Mouse (Mus musculus): ENCODE results near the gene Tmem145.

Gene Tmem145

GRCm38 (mm10) chr7:25272445-25273258 lies 33.3 kb upstream of the Tmem145 start:
- ChIA-PET POLR2A (interaction anchor here in 3 of 4 experiments (0.9 to 5.9 kb wide), 15 partner anchors 9 to 85 kb away, joined by 3 to 43 read pairs (median 4); partner anchors contain the start of genes Gsk3a (in 1 of the 3) and Pafah1b3 (in 1 of the 3)), CTCF (interaction anchor here in 2 of 4 experiments (0.5 to 1.0 kb wide), 2 partner anchors 9 to 132 kb away, joined by 3 to 4 read pairs; no protein-coding TSS in a partner anchor)

GRCm38 (mm10) chr7:25273259-25274241 lies 32.4 kb upstream of the Tmem145 start:
- ChIA-PET CTCF (interaction anchor here in 1 of 4 experiments (1.0 kb wide), 1 partner anchor 10 kb away, joined by 3 read pairs; no protein-coding TSS in a partner anchor), POLR2A (interaction anchor here in 2 of 4 experiments (0.8 to 5.9 kb wide), 9 partner anchors 9 to 52 kb away, joined by 3 to 43 read pairs (median 5); partner anchors contain the start of genes Gsk3a (in 1 of the 2) and Zfp526 (in 1 of the 2))

DNA sequence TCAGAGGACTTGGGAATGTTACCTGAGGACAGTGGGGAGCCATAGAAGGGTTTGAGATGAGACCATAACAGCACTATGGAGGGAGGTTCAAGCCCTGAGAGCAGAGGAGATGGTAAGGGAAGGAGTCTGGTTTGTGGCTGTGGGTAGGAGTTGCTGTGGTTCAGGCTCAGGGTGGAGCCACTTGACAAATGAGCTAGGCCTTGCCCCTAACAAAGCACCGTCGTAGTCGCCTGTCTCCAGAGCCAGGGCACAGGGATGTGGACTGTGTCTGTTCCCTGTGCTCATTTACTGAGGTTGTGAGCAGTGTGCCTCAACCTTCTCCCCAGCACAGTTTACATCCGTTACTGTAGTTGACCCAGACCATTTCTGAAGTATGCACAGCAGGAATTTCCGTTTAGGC lies 31.3 kb upstream of the Tmem145 start:
- CTCF ChIA-PET, result interaction anchor here in 2 of 4 experiments (0.6 to 1.0 kb wide), 2 partner anchors 60 to 205 kb away, joined by 3 to 6 read pairs; no protein-coding TSS in a partner anchor
- POLR2A ChIA-PET, result interaction anchor here in 3 of 4 experiments (0.6 to 6.1 kb wide), 13 partner anchors 9 to 777 kb away, joined by 3 to 63 read pairs (median 6); partner anchors contain the start of gene Gsk3a (in 1 of the 3)

DNA sequence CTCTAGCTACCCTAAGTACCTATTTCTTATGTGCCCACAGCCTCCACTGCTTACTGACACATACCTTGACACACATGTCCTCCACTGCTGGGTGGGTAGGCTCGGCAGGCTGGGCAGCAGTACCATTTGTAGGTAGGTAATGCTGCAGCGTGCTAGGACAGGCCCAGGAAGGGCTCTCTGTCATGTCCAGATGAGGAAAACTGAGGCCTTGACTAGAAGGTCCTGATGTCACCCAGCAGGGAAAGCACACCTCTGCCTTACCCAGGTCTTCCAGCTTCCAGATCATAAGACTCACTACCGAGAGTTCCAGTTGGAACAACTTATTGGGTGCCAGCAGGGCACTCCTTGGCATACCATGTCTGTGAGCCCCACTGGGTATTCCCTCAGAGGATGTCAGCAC lies 30.9 kb upstream of the Tmem145 start:
- CTCF ChIA-PET, result interaction anchor here in 2 of 4 experiments (0.6 to 1.4 kb wide), 4 partner anchors 20 to 204 kb away, joined by 3 to 6 read pairs (median 4); no protein-coding TSS in a partner anchor
- POLR2A ChIA-PET, result interaction anchor here (0.6 to 6.1 kb wide), 16 partner anchors 7 to 777 kb away, joined by 3 to 68 read pairs (median 8); partner anchors contain the start of genes Cic (in 2 of the 4) and Gsk3a (in 1 of the 4)

GRCm38 (mm10) chr7:25275555-25276298 lies 30.2 kb upstream of the Tmem145 start:
- ChIA-PET POLR2A (interaction anchor here (0.6 to 6.1 kb wide), 26 partner anchors 8 to 386 kb away, joined by 3 to 68 read pairs (median 6); partner anchors contain the start of genes Cic (in 3 of the 4), Gsk3a (in 1 of the 4), Megf8 (in 1 of the 4) and Pafah1b3 (in 1 of the 4)), CTCF (interaction anchor here in 2 of 4 experiments (0.7 to 3.0 kb wide), 6 partner anchors 12 to 176 kb away, joined by 3 to 18 read pairs (median 3); no protein-coding TSS in a partner anchor)

GRCm38 (mm10) chr7:25277405-25277804 lies 28.5 kb upstream of the Tmem145 start:
- CTCF ChIA-PET, result interaction anchor here (0.7 to 3.0 kb wide), 30 partner anchors 8 to 172 kb away, joined by 3 to 24 read pairs (median 6); partner anchors contain the start of genes Gsk3a (in 2 of the 4), Zfp526 (in 2 of the 4), Cic (in 1 of the 4) and Dedd2 (in 1 of the 4)
- POLR2A ChIA-PET, result interaction anchor here (0.7 to 6.1 kb wide), 51 partner anchors 9 to 184 kb away, joined by 3 to 68 read pairs (median 4); partner anchors contain the start of genes Cic (in 3 of the 4), Gsk3a (in 3 of the 4), Pafah1b3 (in 3 of the 4) and Dedd2 (in 2 of the 4)

DNA sequence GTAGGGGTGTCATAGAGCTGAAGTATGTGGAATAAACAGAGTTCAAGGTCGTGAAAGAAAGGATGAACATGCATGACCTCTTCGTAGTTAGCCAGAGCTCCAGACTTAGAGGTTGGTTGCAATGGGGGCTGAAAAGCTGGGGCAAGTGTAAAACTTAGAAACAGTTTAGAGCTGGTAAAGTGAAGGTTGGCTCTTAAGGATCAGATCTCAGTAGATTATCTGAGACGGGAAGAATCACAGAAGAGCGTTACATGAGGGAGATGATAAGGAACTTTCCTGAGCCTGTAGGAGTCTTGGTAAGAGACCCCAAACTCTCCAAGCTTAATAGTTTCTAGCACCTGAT lies 27.9 kb upstream of the Tmem145 start:
- ChIA-PET CTCF (interaction anchor here (0.5 to 3.0 kb wide), 57 partner anchors 8 to 878 kb away, joined by 3 to 25 read pairs (median 4); partner anchors contain the start of genes Gsk3a (in 3 of the 4), Cic (in 2 of the 4), Zfp526 (in 2 of the 4) and Dedd2 (in 1 of the 4)), POLR2A (interaction anchor here (0.5 to 6.1 kb wide), 76 partner anchors 9 to 624 kb away, joined by 3 to 68 read pairs (median 4); partner anchors contain the start of genes Cic (in 3 of the 4), Gsk3a (in 3 of the 4), Pafah1b3 (in 3 of the 4) and Dedd2 (in 2 of the 4))

DNA sequence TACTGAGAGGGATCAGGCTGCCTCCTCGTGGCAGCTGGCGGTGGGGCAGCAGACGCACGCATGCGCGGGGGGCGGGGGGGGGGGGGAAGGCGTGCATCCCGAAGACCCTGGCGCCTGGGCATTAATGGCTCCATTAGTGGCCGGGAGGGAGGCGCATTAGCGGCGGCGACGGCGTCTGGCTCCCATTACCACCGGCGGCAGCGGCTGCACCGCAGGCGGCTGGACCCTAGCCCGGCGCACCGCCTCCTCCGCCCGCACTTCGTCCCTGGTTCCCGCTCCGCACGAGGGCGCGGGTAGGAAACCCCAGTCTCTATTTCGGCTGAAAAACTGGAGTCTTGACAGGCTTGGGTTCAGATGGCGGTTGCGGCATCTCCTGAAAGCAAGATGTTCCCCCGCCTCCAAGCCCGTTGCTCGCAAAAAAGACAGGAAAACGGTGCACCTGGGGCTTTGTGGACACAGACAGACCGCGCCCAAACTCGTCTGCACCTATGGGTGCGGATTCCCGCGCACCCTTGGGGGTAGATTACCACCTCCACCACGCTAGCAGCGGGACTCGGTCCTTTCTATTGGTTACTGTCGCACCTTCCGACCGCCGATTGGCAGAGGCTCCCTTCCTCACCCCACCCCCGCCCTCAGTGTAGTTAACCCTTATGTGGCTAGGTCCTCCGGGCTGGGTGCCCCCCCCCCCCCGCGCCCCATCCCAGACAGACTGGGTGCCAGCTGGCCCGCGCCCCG lies 27.4 kb upstream of the Tmem145 start:
- POLR2A ChIA-PET, result interaction anchor here (0.5 to 6.1 kb wide), 87 partner anchors 8 to 747 kb away, joined by 3 to 68 read pairs (median 4); partner anchors contain the start of genes Cic (in 3 of the 4), Gsk3a (in 3 of the 4), Pafah1b3 (in 3 of the 4) and Dedd2 (in 2 of the 4)
- CTCF ChIA-PET, result interaction anchor here (0.5 to 3.0 kb wide), 57 partner anchors 9 to 879 kb away, joined by 3 to 25 read pairs (median 4); partner anchors contain the start of genes Gsk3a (in 3 of the 4), Cic (in 2 of the 4), Zfp526 (in 2 of the 4) and Dedd2 (in 1 of the 4)

GRCm38 (mm10) chr7:25279076-25279860 lies 26.6 kb upstream of the Tmem145 start:
- CTCF ChIA-PET, result interaction anchor here in 2 of 4 experiments (0.6 to 2.8 kb wide), 12 partner anchors 9 to 237 kb away, joined by 3 to 12 read pairs (median 4); partner anchors contain the start of genes Cic (in 1 of the 2) and Megf8 (in 1 of the 2)

DNA sequence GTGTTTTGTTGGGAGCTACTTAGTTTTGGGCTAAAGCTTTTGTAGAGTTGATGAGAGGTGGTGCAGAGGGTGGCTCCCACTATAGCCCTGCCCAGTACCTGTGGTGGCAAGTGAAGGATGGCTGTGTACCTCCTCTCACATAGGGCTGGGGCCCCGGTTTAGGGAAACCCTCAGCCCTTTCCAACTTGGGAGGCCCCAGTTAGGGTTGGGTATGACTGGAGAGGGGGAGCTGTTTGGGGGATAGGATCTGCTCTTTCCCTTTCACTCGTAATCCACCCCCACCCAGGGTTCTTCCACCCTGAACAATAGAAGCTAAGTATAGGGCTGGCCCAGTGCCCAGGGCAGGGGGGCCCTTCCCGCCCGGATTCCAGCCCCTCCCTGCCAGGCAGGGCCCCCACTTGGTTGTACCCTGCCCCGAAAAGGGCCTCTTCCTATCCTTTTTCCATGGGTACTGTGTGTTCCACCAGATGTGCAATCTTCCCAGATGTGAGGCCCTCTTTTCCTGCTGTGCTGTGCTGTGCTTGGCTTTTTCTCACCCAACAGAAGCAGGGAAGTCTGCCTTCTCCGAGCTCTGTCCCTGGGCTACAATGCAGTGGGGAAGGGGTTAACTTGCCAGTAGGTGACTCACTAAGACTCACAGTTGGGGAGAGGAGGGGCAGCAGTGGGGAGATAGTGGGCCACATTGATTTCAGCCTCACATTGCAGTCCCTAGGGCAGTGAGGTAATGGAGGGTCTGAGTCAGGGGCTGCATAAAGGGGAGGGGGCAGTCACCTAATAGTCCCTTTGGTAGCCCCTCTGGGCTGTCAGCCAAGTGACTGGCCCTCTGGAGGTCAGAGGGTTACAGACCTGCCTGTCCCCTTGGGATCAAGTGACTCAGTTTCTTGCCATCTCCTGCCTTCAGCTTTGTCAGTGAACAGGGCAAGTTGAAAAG lies 25.8 kb upstream of the Tmem145 start:
- ChIA-PET POLR2A (interaction anchor here (0.5 to 6.1 kb wide), 46 partner anchors 9 to 880 kb away, joined by 3 to 68 read pairs (median 4); partner anchors contain the start of genes Pafah1b3 (in 4 of the 4), Cic (in 3 of the 4), Dedd2 (in 3 of the 4) and Gsk3a (in 1 of the 4)), CTCF (interaction anchor here in 3 of 4 experiments (0.6 to 2.8 kb wide), 14 partner anchors 10 to 186 kb away, joined by 3 to 12 read pairs (median 4); partner anchors contain the start of genes Cic (in 1 of the 3) and Megf8 (in 1 of the 3))

More at GRCm38 (mm10) chr7:25279076-25279860, 26.6 kb upstream of the Tmem145 start:
- POLR2A ChIA-PET, result interaction anchor here (0.5 to 6.1 kb wide), 47 partner anchors 9 to 747 kb away, joined by 3 to 68 read pairs (median 5); partner anchors contain the start of genes Pafah1b3 (in 4 of the 4), Cic (in 3 of the 4), Dedd2 (in 3 of the 4) and Gsk3a (in 2 of the 4)

DNA sequence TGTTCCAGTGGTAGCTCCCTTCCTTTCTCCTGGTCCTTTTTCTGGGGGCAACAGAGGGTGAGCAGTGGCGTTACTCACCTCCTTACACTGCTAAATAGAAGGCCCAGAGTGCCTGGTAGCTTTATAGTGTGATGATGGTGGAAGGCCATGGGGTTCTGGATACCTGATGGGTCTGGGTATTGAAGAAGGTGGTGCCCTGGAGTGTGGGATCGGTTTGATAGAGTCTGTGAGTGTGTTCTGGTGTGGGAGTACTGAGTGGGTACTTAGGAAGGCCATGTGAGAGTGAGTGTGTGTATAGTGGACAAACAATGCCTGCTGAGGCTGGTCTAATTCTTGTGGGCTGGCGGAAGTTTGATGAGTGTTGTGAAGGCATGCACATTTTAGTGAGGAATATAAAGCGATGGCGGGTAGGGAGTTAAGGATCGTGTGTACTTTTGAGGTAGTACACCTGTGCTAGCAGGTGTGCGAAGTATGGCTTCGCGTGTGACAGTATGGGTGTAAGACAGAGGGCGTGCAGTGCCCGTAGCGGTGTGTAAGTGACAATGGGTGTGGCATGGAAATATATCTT lies 24.7 kb upstream of the Tmem145 start:
- POLR2A ChIA-PET, result interaction anchor here (0.6 to 5.0 kb wide), 11 partner anchors 9 to 881 kb away, joined by 3 to 26 read pairs (median 4); partner anchors contain the start of genes Cic (in 2 of the 4), Dedd2 (in 1 of the 4), Gsk3a (in 1 of the 4) and Smg9 (in 1 of the 4)
- CTCF ChIA-PET, result interaction anchor here in 2 of 4 experiments (1.0 to 1.1 kb wide), 2 partner anchors 14 to 43 kb away, joined by 3 to 4 read pairs; partner anchors contain the start of gene Cic (in 1 of the 2)

DNA sequence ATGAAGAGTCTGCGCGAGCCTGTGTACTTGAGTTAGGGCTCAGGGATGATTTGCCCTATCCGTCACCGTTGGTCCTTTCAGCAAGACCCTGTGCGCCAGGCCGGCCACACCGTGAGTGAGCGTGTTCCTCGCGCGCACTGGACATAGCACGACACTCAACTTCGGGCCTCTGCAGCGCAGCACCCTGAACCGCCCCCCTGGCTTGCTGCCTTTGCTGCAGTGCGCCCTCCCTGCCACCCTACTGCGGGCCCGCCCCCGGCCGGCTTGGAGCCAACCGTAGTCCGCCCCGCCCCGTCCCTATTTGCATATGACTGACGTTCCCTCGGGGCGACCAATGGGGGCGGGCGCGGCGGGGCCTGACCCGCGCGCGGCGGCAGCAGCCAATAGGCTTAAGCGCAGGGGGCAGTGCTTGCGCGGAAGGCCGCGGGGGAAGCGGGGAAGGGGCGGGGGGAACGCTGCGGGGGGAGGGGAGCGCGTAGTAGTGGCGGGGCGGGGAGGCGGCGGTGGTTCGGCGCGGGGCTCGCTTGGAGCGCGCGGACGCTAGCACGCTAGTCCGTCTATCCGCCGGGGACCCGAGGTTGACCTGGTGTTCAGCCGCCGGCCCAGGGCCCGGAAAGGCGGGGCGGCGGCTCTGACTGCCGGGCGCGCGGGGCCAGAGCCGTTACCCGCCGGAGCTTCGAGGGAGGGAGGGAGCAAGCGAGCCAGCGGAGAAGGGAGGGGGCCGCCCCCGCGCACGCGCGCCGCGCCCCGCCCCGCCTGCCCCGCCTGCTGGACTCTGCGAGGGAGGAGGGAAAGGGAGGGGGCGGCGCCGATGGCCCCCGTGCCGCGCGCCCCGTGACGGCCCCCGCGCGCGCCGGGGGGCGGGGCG lies 23.9 kb upstream of the Tmem145 start:
- ChIA-PET CTCF (interaction anchor here in 1 of 4 experiments (0.6 kb wide), 1 partner anchor 14 kb away, joined by 5 read pairs; no protein-coding TSS in a partner anchor), POLR2A (interaction anchor here (0.5 to 5.0 kb wide), 8 partner anchors 9 to 882 kb away, joined by 3 to 26 read pairs (median 4); partner anchors contain the start of genes Cic (in 1 of the 4), Dedd2 (in 1 of the 4), Pafah1b3 (in 1 of the 4) and Smg9 (in 1 of the 4))

Measured in embryonic stem cell, embryonic (primary cell).